24 mouse cellular contexts compared by ENCODE assay signal in genomic region chr19:3765221-3765820, GRCm38 (mm10). TPM values are rescaled to one million over a fixed set of nuclear protein-coding genes. Genes with fewer than 3 reads are reported as not detected.
A peak's percentile ranks its signal among the peaks of the same experiment; 100 is the strongest.
DNase-seq lines count a peak whose midpoint lies in the region; ATAC-seq and TF ChIP-seq lines count a peak whose summit lies in the region.
"Had no signal": no experiment of that assay in that cellular context is flagged by ENCODE, and none has a peak within 500 bp of the region (broad histone marks: within the 10 kb centered on the region; RNA-seq: fewer than 3 reads in every experiment).

No protein-coding gene starts in this region.

- H3K9me3 ChIP-seq in midbrain, embryonic 11.5 days (ENCODE audit: control insufficient read depth, low read length) = no peaks in the 10 kb centered on the region
- H3K9me3 ChIP-seq: embryonic facial prominence, embryonic 12.5 days; hindbrain, embryonic 13.5 days; limb, embryonic 10.5 days; midbrain, embryonic 13.5 days; stomach, embryonic 15.5 days had no signal

- 85% methylated on average over 4 of the region's 4 CpGs for WGBS in midbrain, embryonic 11.5 days

- intact Hi-C loops in gastrocnemius, adult 2 months (cut with DNase I) = no loop called here

- no peaks in the 10 kb centered on the region for H3K27me3 ChIP-seq in midbrain, embryonic 11.5 days (ENCODE audit: control insufficient read depth, insufficient read depth, low read length)
- H3K27me3 ChIP-seq: embryonic facial prominence, embryonic 12.5 days; hindbrain, embryonic 13.5 days; midbrain, embryonic 13.5 days; stomach, embryonic 15.5 days had no signal

- H3K4me2 ChIP-seq in midbrain, embryonic 11.5 days = no peak overlapping the region
- H3K4me2 ChIP-seq: embryonic facial prominence, embryonic 12.5 days; heart, embryonic 11.5 days; hindbrain, embryonic 13.5 days; midbrain, embryonic 13.5 days; stomach, embryonic 15.5 days had no signal

- ATAC-seq in midbrain, embryonic 11.5 days (ENCODE audit: low FRiP score) = no peak
- ATAC-seq: CD4-positive, CD25-positive, alpha-beta regulatory T cell, adult 4 months; forebrain, embryonic 14.5 days; inflammation-experienced regulatory T-cells, adult 6 months; liver, postnatal 0 days; midbrain, embryonic 13.5 days had no signal

- H3K36me3 ChIP-seq in midbrain, embryonic 11.5 days (ENCODE audit: control insufficient read depth, insufficient read depth, low read length) = no peaks in the 10 kb centered on the region; the same call in 1 of the 2 replicates
- H3K36me3 ChIP-seq: embryonic facial prominence, embryonic 12.5 days; hindbrain, embryonic 13.5 days; stomach, embryonic 15.5 days had no signal

- no peak overlapping the region for H3K4me3 ChIP-seq in gastrocnemius, adult 2 months
- H3K4me3 ChIP-seq in midbrain, embryonic 11.5 days (ENCODE audit: low read depth, low read length) = no peak overlapping the region
- H3K4me3 ChIP-seq: embryonic facial prominence, embryonic 12.5 days; erythroblast, embryonic 14.5 days; hindbrain, embryonic 13.5 days; limb, embryonic 10.5 days; midbrain, embryonic 13.5 days; stomach, embryonic 15.5 days had no signal

- H3K4me1 ChIP-seq in midbrain, embryonic 11.5 days (ENCODE audit: control insufficient read depth, insufficient read depth, low read length) = peaks cover 12% of the 10 kb centered on the region

- TF ChIP-seq CTCF in gastrocnemius, adult 2 months (IDR thresholded peaks at IDR 0.05) = no peak

- no peak overlapping the region for H3K27ac ChIP-seq in gastrocnemius, adult 2 months
- no peak overlapping the region for H3K27ac ChIP-seq in midbrain, embryonic 11.5 days (ENCODE audit: low read depth, low read length)
- H3K27ac ChIP-seq: embryonic facial prominence, embryonic 12.5 days; hindbrain, embryonic 13.5 days; limb, embryonic 10.5 days; midbrain, embryonic 13.5 days; stomach, embryonic 15.5 days had no signal

- DNase-seq in gastrocnemius, adult 2 months = peak; percentile 23
- no peak for DNase-seq in gastrocnemius, postnatal 25 days
- DNase-seq in Muller cell, postnatal 12 days (ENCODE audit: inconsistent ontology term) = peak; percentile 48
- peak; percentile 59 for DNase-seq in cerebellum, adult 8-10 months
- peak; percentile 43 for DNase-seq in fibroblast of lung, adult 2 months (ENCODE audit: low read depth)
- DNase-seq in midbrain, embryonic 11.5 days (ENCODE audit: low spot score, missing footprints) = no peak
- no peak for DNase-seq in ovary, postnatal 14 days (ENCODE audit: low spot score)
- DNase-seq: heart, postnatal 14 days; kidney, adult 9 months; kidney, postnatal 25 days; liver, postnatal 0 days; lung, postnatal 10 days; right cerebral cortex, postnatal 25 days; thymus, adult 18-20 months had no signal

- no peak overlapping the region for H3K9ac ChIP-seq in midbrain, embryonic 11.5 days (ENCODE audit: low read length)
- H3K9ac ChIP-seq: embryonic facial prominence, embryonic 12.5 days; hindbrain, embryonic 13.5 days; liver, postnatal 0 days; midbrain, embryonic 13.5 days; stomach, embryonic 15.5 days had no signal

RNA-seq across cellular contexts. Expression of gene Kmt5b, which starts 1.9 kb away (rescaled TPM):
- 10 to 100 TPM; 21.7 to 24.2 TPM for total RNA-seq in gastrocnemius, adult 2 months (2021)
- 10 to 100 TPM; 19.1 to 20.2 TPM for total RNA-seq in gastrocnemius, postnatal 25 days (2021)
- 40.3 and 45.1 TPM in 2 replicates for polyA plus RNA-seq in midbrain, embryonic 11.5 days (2014; fragmentation: Nextera tagmentation; extraction: Ambion mirVana)

RNA-seq across cellular contexts. Expression of gene 1810055G02Rik, which starts 57.2 kb away (rescaled TPM):
- 1 to 10 TPM; 9.6 to 9.8 TPM for total RNA-seq in gastrocnemius, adult 2 months (2021)
- total RNA-seq in gastrocnemius, postnatal 25 days (2021) = 10 to 100 TPM; 10.8 to 12.6 TPM
- 34.6 and 38.9 TPM in 2 replicates for polyA plus RNA-seq in midbrain, embryonic 11.5 days (2014; fragmentation: Nextera tagmentation; extraction: Ambion mirVana)

Comparison
In these comparisons a context has a peak if more than half of its experiments do, and no peak if none do; other contexts are left out.
1. DNase-seq: peak in gastrocnemius, adult 2 months (single experiment), Muller cell, postnatal 12 days (single experiment), cerebellum, adult 8-10 months (single experiment) and fibroblast of lung, adult 2 months (single experiment); none in gastrocnemius, postnatal 25 days (single experiment), midbrain, embryonic 11.5 days (single experiment) and ovary, postnatal 14 days (single experiment).